In the genomic region with DNA sequence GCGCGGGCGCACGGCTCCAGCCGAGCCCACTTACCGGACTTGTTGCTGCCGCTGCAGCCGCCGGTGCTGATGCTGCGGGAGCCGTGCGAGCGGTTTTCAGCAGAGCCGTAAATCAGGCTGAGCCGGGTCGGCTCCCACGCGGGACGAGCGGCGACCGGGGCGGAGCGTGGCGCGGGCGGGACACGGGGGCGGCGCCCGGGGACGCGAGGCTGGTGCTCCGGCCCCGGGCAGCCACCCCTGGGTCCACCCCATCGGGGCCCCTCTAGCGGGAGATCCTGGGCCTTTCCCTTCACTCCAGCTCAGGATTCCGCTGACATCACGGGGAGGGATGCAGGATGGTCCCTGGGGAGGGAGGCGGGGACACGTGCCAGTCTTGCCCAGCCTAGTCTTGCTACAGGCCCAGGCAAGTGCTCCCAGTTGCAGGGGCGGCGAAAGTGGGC, we compare ENCODE assay signal across 9 mouse cellular contexts. TPM values are rescaled to one million over a fixed set of nuclear protein-coding genes. Genes with fewer than 3 reads are reported as not detected.
A peak's percentile ranks its signal among the peaks of the same experiment; 100 is the strongest.
DNase-seq lines count a peak whose midpoint lies in the region; ATAC-seq and TF ChIP-seq lines count a peak whose summit lies in the region.
"Had no signal": no experiment of that assay in that cellular context is flagged by ENCODE, and none has a peak within 500 bp of the region (broad histone marks: within the 10 kb centered on the region; RNA-seq: fewer than 3 reads in every experiment).

A gene (minus strand): TSS at position 326 of the 440 bp plus-strand sequence.

- peak; percentile 97 for DNase-seq in 3T3-L1 (ENCODE audit: low read depth, low spot score)
- peak; percentile 21 to 32 for DNase-seq in adrenal gland, postnatal 4 days (ENCODE audit: low spot score in 2 of 2)
- DNase-seq in heart, embryonic 10.5 days (ENCODE audit: low spot score), result peak; percentile 88
- DNase-seq in limb, embryonic 14.5 days (ENCODE audit: low spot score), result peak; percentile 87

- H3K27me3 ChIP-seq in heart, embryonic 10.5 days (ENCODE audit: insufficient read depth, poor library complexity, severe bottlenecking), result peaks cover 31% of the 10 kb centered on the region
- H3K27me3 ChIP-seq in kidney, embryonic 14.5 days (ENCODE audit: control insufficient read depth, insufficient read depth, low read length), result peaks cover 4% of the 10 kb centered on the region; the same call in 1 of the 2 replicates
- no peaks in the 10 kb centered on the region for H3K27me3 ChIP-seq in limb, embryonic 14.5 days (ENCODE audit: control insufficient read depth, insufficient read depth, low read length)
- peaks cover 7% of the 10 kb centered on the region for H3K27me3 ChIP-seq in midbrain, embryonic 16.5 days (ENCODE audit: control insufficient read depth, insufficient read depth, low read depth, low read length)
- 0 out of 2 replicates have a peak, but pooled peaks cover 2% of the 10 kb centered on the region for H3K27me3 ChIP-seq in stomach, embryonic 16.5 days (ENCODE audit: control insufficient read depth, insufficient read depth, low read length)

- no peaks in the 10 kb centered on the region for H3K36me3 ChIP-seq in heart, embryonic 10.5 days
- no peaks in the 10 kb centered on the region for H3K36me3 ChIP-seq in kidney, embryonic 14.5 days (ENCODE audit: control insufficient read depth, insufficient read depth, low read length)
- no peaks in the 10 kb centered on the region for H3K36me3 ChIP-seq in limb, embryonic 14.5 days (ENCODE audit: control insufficient read depth, insufficient read depth, low read length)
- 0 out of 2 replicates have a peak, but pooled peaks cover 6% of the 10 kb centered on the region for H3K36me3 ChIP-seq in midbrain, embryonic 16.5 days (ENCODE audit: control insufficient read depth, insufficient read depth, low read length)
- H3K36me3 ChIP-seq in stomach, embryonic 16.5 days (ENCODE audit: control insufficient read depth, insufficient read depth, low read length), result no peaks in the 10 kb centered on the region

- ATAC-seq in kidney, embryonic 14.5 days (ENCODE audit: low FRiP score, low TSS enrichment), result peak; percentile 94
- peak; percentile 81 for ATAC-seq in limb, embryonic 14.5 days (ENCODE audit: low FRiP score, low read depth)
- peak; percentile 95 for ATAC-seq in midbrain, embryonic 16.5 days
- peak; percentile 89 for ATAC-seq in stomach, embryonic 16.5 days (ENCODE audit: insufficient read depth, low FRiP score)

- peak within 1 kb of the TSS; percentile 55; the same call in 1 of the 2 replicates for H3K9ac ChIP-seq in kidney, embryonic 14.5 days (ENCODE audit: low read depth, low read length)
- peak within 1 kb of the TSS; percentile 67 for H3K9ac ChIP-seq in limb, embryonic 14.5 days (ENCODE audit: low read depth, low read length, severe bottlenecking)
- peak within 1 kb of the TSS; percentile 82 for H3K9ac ChIP-seq in midbrain, embryonic 16.5 days (ENCODE audit: low read depth, low read length)
- peak within 1 kb of the TSS; percentile 65 for H3K9ac ChIP-seq in stomach, embryonic 16.5 days (ENCODE audit: low read length)

- peaks cover 2% of the 10 kb centered on the region; the same call in 1 of the 2 replicates for H3K4me1 ChIP-seq in embryonic fibroblast, embryonic 13.5 days (ENCODE audit: control insufficient read depth, insufficient read depth, low read length)
- peaks cover 7% of the 10 kb centered on the region; the same call in 1 of the 2 replicates for H3K4me1 ChIP-seq in heart, embryonic 10.5 days
- H3K4me1 ChIP-seq in kidney, embryonic 14.5 days (ENCODE audit: control insufficient read depth, insufficient read depth, low read length), result no peaks in the 10 kb centered on the region
- no peaks in the 10 kb centered on the region for H3K4me1 ChIP-seq in limb, embryonic 14.5 days (ENCODE audit: control insufficient read depth, insufficient read depth, low read length)
- peaks cover 5% of the 10 kb centered on the region for H3K4me1 ChIP-seq in midbrain, embryonic 16.5 days (ENCODE audit: control insufficient read depth, insufficient read depth, low read length)
- no peaks in the 10 kb centered on the region for H3K4me1 ChIP-seq in stomach, embryonic 16.5 days (ENCODE audit: control insufficient read depth, insufficient read depth, low read length)

- WGBS in heart, embryonic 10.5 days, result under 1% methylated on average over 37 of the region's 43 CpGs
- WGBS in kidney, embryonic 14.5 days, result 1% methylated on average over 43 of the region's 43 CpGs
- WGBS in limb, embryonic 14.5 days, result 1% methylated on average over 21 of the region's 43 CpGs
- under 1% methylated on average over 43 of the region's 43 CpGs for WGBS in midbrain, embryonic 16.5 days
- 1% methylated on average over 43 of the region's 43 CpGs for WGBS in stomach, embryonic 16.5 days

- no peak for TF ChIP-seq CTCF in embryonic fibroblast, embryonic 13.5 days (IDR thresholded peaks at IDR 0.05; ENCODE audit: borderline replicate concordance, insufficient read depth, low read length)

- peak within 1 kb of the TSS; percentile 54 for H3K4me3 ChIP-seq in embryonic fibroblast, embryonic 13.5 days (ENCODE audit: insufficient read depth, low read length)
- peak within 1 kb of the TSS; percentile 78 for H3K4me3 ChIP-seq in heart, embryonic 10.5 days
- peak within 1 kb of the TSS; percentile 53 for H3K4me3 ChIP-seq in kidney, embryonic 14.5 days (ENCODE audit: low read length)
- peak within 1 kb of the TSS; percentile 69 for H3K4me3 ChIP-seq in limb, embryonic 14.5 days (replicated peaks; ENCODE audit: low read length)
- peak within 1 kb of the TSS; percentile 72 for H3K4me3 ChIP-seq in midbrain, embryonic 16.5 days (ENCODE audit: low read depth, low read length)
- peak within 1 kb of the TSS; percentile 53 for H3K4me3 ChIP-seq in stomach, embryonic 16.5 days (replicated peaks; ENCODE audit: low read length)

- peak within 1 kb of the TSS; percentile 97 for H3K4me2 ChIP-seq in kidney, embryonic 14.5 days (replicated peaks; ENCODE audit: low read depth, low read length)
- peak within 1 kb of the TSS; percentile 97 for H3K4me2 ChIP-seq in limb, embryonic 14.5 days (replicated peaks; ENCODE audit: low read depth, low read length, severe bottlenecking)
- H3K4me2 ChIP-seq in midbrain, embryonic 16.5 days (ENCODE audit: low read length), result peak within 1 kb of the TSS; percentile 80
- H3K4me2 ChIP-seq in stomach, embryonic 16.5 days (ENCODE audit: low read depth, low read length), result peak within 1 kb of the TSS; percentile 87

- peak; percentile 66 for TF ChIP-seq POLR2A in embryonic fibroblast, embryonic 13.5 days (IDR thresholded peaks at IDR 0.05; ENCODE audit: low read depth, low read length)
- TF ChIP-seq POLR2A in limb, embryonic 14.5 days (IDR thresholded peaks at IDR 0.05; ENCODE audit: borderline replicate concordance, extremely low read depth, insufficient read depth, insufficient read length), result no peak

- no peaks in the 10 kb centered on the region for H3K9me3 ChIP-seq in heart, embryonic 10.5 days
- no peaks in the 10 kb centered on the region for H3K9me3 ChIP-seq in kidney, embryonic 14.5 days (ENCODE audit: control insufficient read depth, low read length)
- no peaks in the 10 kb centered on the region for H3K9me3 ChIP-seq in limb, embryonic 14.5 days (ENCODE audit: control insufficient read depth, low read length)
- peaks cover 2% of the 10 kb centered on the region; the same call in 1 of the 2 replicates for H3K9me3 ChIP-seq in midbrain, embryonic 16.5 days (replicated peaks; ENCODE audit: control insufficient read depth, low read length, poor library complexity, severe bottlenecking)
- H3K9me3 ChIP-seq in stomach, embryonic 16.5 days (replicated peaks; ENCODE audit: control insufficient read depth, low read length), result no peaks in the 10 kb centered on the region

- H3K27ac ChIP-seq in embryonic fibroblast, embryonic 13.5 days (ENCODE audit: insufficient read depth, low read length), result peak within 1 kb of the TSS; percentile 37
- H3K27ac ChIP-seq in heart, embryonic 10.5 days, result peak within 1 kb of the TSS; percentile 78
- H3K27ac ChIP-seq in kidney, embryonic 14.5 days (ENCODE audit: low read depth, low read length), result no peak within 1 kb of the TSS
- 0 out of 2 replicates have a peak within 1 kb of the TSS, but pooled peaks have one; percentile 19 for H3K27ac ChIP-seq in limb, embryonic 14.5 days (replicated peaks; ENCODE audit: low read depth, low read length)
- H3K27ac ChIP-seq in midbrain, embryonic 16.5 days (ENCODE audit: low read length), result peak within 1 kb of the TSS; percentile 73
- no peak within 1 kb of the TSS for H3K27ac ChIP-seq in stomach, embryonic 16.5 days (ENCODE audit: low read length)

RNA-seq across cellular contexts. Expression of the gene that starts here (rescaled TPM):
- total RNA-seq in adrenal gland, postnatal 4 days (2021), result 1 to 10 TPM; 3.5 to 4.8 TPM
- polyA plus RNA-seq in embryonic fibroblast, embryonic 13.5 days (2011; ENCODE audit: insufficient read length, low read depth, missing spikeins), result 19.8 and 28.6 TPM in 2 replicates
- polyA plus RNA-seq in heart, embryonic 10.5 days (2016; fragmentation: Nextera tagmentation; extraction: Ambion mirVana), result 0.88 and 0.96 TPM in 2 replicates
- 0.81 and 1.1 TPM in 2 replicates for polyA plus RNA-seq in kidney, embryonic 14.5 days (2014; fragmentation: Nextera tagmentation; extraction: Ambion mirVana)
- 1.5 and 1.6 TPM in 2 replicates for polyA plus RNA-seq in limb, embryonic 14.5 days (2012; rRNA removed)
- 1.5 and 2.0 TPM in 2 replicates for polyA plus RNA-seq in limb, embryonic 14.5 days (2014; fragmentation: Nextera tagmentation; extraction: Ambion mirVana)
- polyA plus RNA-seq in midbrain, embryonic 16.5 days (2015; fragmentation: Nextera tagmentation; extraction: Ambion mirVana), result 6.7 and 7.4 TPM in 2 replicates
- 1.2 and 1.3 TPM in 2 replicates for polyA plus RNA-seq in stomach, embryonic 16.5 days (2015; fragmentation: Nextera tagmentation; extraction: Ambion mirVana)
- total RNA-seq: MEL had no signal

Comparison
In these comparisons a context has a peak if more than half of its experiments do, and no peak if none do; other contexts are left out.
1. Peak in DNase-seq, H3K4me3 ChIP-seq and H3K27ac ChIP-seq in heart, embryonic 10.5 days; RNA of the gene not detected or under 1 TPM.
2. DNase-seq: peak in every context shown above with its lines; median percentile 97 in 3T3-L1; 88 in heart, embryonic 10.5 days; 87 in limb, embryonic 14.5 days; 26 in adrenal gland, postnatal 4 days.
3. H3K27ac ChIP-seq: peak in embryonic fibroblast, embryonic 13.5 days (single experiment), limb, embryonic 14.5 days (single experiment) and midbrain, embryonic 16.5 days (single experiment); none in kidney, embryonic 14.5 days (single experiment) and stomach, embryonic 16.5 days (single experiment).
4. Peak in every context shown above with its lines, with median percentiles within 50 percentile points of each other: H3K4me3 ChIP-seq, ATAC-seq, H3K4me2 ChIP-seq and H3K9ac ChIP-seq.